Mouse (Mus musculus) heart, embryonic 14.5 days (tissue): ENCODE results near the gene Plce1. TPM values are rescaled to one million over a fixed set of nuclear protein-coding genes. Genes with fewer than 3 reads are reported as not detected.

Experiments used
- ATAC-seq: fragments of 200-750 bp; cut with Nextera tagmentation; 2 replicates; pipeline ENCODE4 v1.8.0; 2017; ENCODE audit warnings: low read depth, moderate TSS enrichment; ENCODE audit not compliant: insufficient number of reproducible peaks, insufficient read depth, low FRiP score
- H3K27ac ChIP-seq, 2 experiments: fragments of 200-500 bp in 1 of 2; fragments of 300-500 bp in 1 of 2; sonication (generic) in 1 of 2; replicated peaks in 1 of 2; 2 replicates each; pipeline ENCODE4 v1.5.1; 2012 to 2014; ENCODE audit warnings: low read depth in 2 of 2, low read length in 2 of 2, control low read depth in 1 of 2, mild to moderate bottlenecking in 1 of 2, mixed read lengths in 1 of 2; ENCODE audit not compliant: control insufficient read depth in 1 of 2, insufficient read depth in 1 of 2
- H3K27me3 ChIP-seq: fragments of 300-500 bp; sonication (generic); 2 replicates; pipeline ENCODE4 v1.6.1; 2014; ENCODE audit warnings: mild to moderate bottlenecking, low read length, control low read depth; ENCODE audit not compliant: control insufficient read depth, insufficient read depth
- H3K36me3 ChIP-seq: fragments of 300-500 bp; sonication (generic); 2 replicates; pipeline ENCODE4 v1.6.1; 2014; ENCODE audit warnings: mild to moderate bottlenecking, control low read depth, low read length, mixed read lengths; ENCODE audit not compliant: control insufficient read depth, insufficient read depth
- H3K4me1 ChIP-seq, 2 experiments: fragments of 200-500 bp in 1 of 2; fragments of 300-500 bp in 1 of 2; sonication (generic) in 1 of 2; 2 replicates each; pipeline ENCODE4 v1.6.1; 2012 to 2014; ENCODE audit warnings: low read length in 2 of 2, control low read depth in 1 of 2, mixed read lengths in 1 of 2; ENCODE audit not compliant: control insufficient read depth in 2 of 2, insufficient read depth in 2 of 2
- H3K4me2 ChIP-seq: fragments of 300-500 bp; sonication (generic); 2 replicates; pipeline ENCODE4 v1.6.1; 2014; ENCODE audit warnings: mild to moderate bottlenecking, low read length
- H3K4me3 ChIP-seq, 2 experiments: fragments of 200-500 bp in 1 of 2; fragments of 300-500 bp in 1 of 2; sonication (generic) in 1 of 2; 2 replicates each; pipeline ENCODE4 v1.5.1; 2012 to 2014; ENCODE audit warnings: low read length in 2 of 2, mild to moderate bottlenecking in 2 of 2, control low read depth in 1 of 2, low read depth in 1 of 2, moderate library complexity in 1 of 2; ENCODE audit not compliant: control insufficient read depth in 1 of 2, insufficient read depth in 1 of 2
- H3K9ac ChIP-seq: fragments of 300-500 bp; sonication (generic); 2 replicates; pipeline ENCODE4 v1.6.1; 2014; ENCODE audit warnings: mild to moderate bottlenecking, low read length
- H3K9me3 ChIP-seq: fragments of 300-500 bp; sonication (generic); 2 replicates; pipeline ENCODE4 v1.6.1; 2016; ENCODE audit warnings: low read length, control low read depth; ENCODE audit not compliant: control insufficient read depth
- WGBS: fragments of 180-500 bp; shearing (Covaris S2); extraction: QIAGEN DNeasy Blood & Tissue Kit; methylation state at CpG from one replicate; pipeline ENCODE4 v1.1.7; 2014; 5-methylcytosine and 5-hydroxymethylcytosine counted together
- polyA plus RNA-seq: library from polyadenylated mRNA; unstranded; fragments of >200 nt; fragmentation: Nextera tagmentation; extraction: Ambion mirVana; gene quantifications from 2 replicates; pipeline ENCODE4 v1.2.1, GENCODE M21; 2014

Plce1 gene
- polyA plus RNA-seq, 1 experiment from 2014 or later: 7.8 TPM

- Histone ChIP-seq H3K4me3 (no peak overlapping the region), H3K36me3 (no peaks in the 10 kb centered on the region), H3K9me3 (no peaks in the 10 kb centered on the region), H3K27me3 (no peaks in the 10 kb centered on the region), H3K4me2 (no peak overlapping the region), H3K9ac (no peak overlapping the region), H3K27ac (0 out of 4 replicates have a peak overlapping the region, but pooled peaks of 1 of the 2 experiments have one; percentile 1), H3K4me1 (peaks cover 9 to 13% of the 10 kb centered on the region in 2 experiments; a peak in 3 of 4 replicates)
- ATAC-seq: peak; percentile 67; the same call in 1 of the 2 replicates
- WGBS: 8% methylated on average over 3 of the region's 3 CpGs
These were observed 23.7 kb downstream of the Plce1 start for GRCm38 (mm10) chr19:38504597-38504996.

- Histone ChIP-seq H3K36me3 (no peaks in the 10 kb centered on the region), H3K27me3 (no peaks in the 10 kb centered on the region), H3K4me3 (no peak overlapping the region), H3K4me2 (no peak overlapping the region), H3K4me1 (peaks cover 9 to 13% of the 10 kb centered on the region in 2 experiments; a peak in 3 of 4 replicates), H3K9ac (no peak overlapping the region), H3K9me3 (no peaks in the 10 kb centered on the region), H3K27ac (0 out of 4 replicates have a peak overlapping the region, but pooled peaks of 1 of the 2 experiments have one; percentile 0)
- no peak for ATAC-seq
- 82% methylated on average over 7 of the region's 7 CpGs for WGBS
These were observed 25.2 kb downstream of the Plce1 start for GRCm38 (mm10) chr19:38506131-38506530.

- Histone ChIP-seq H3K4me3 (no peak overlapping the region), H3K36me3 (no peaks in the 10 kb centered on the region), H3K4me2 (no peak overlapping the region), H3K27me3 (no peaks in the 10 kb centered on the region), H3K9ac (no peak overlapping the region), H3K4me1 (peaks cover 9 to 13% of the 10 kb centered on the region in 2 experiments; a peak in 3 of 4 replicates), H3K27ac (peak overlapping the region in 1 of 2 experiments; percentile 19; a peak in 2 of 4 replicates), H3K9me3 (no peaks in the 10 kb centered on the region)
- no peak for ATAC-seq
- 70% methylated on average over 12 of the region's 12 CpGs for WGBS
These were observed 26.5 kb downstream of the Plce1 start for GRCm38 (mm10) chr19:38507251-38507965.

- H3K4me3 ChIP-seq: no peak overlapping the region
- H3K36me3 ChIP-seq: no peaks in the 10 kb centered on the region
- H3K4me1 ChIP-seq: peaks cover 9 to 13% of the 10 kb centered on the region in 2 experiments; a peak in 3 of 4 replicates
- H3K9ac ChIP-seq: no peak overlapping the region
- H3K27ac ChIP-seq: no peak overlapping the region; a peak in 1 of 4 replicates
- H3K4me2 ChIP-seq: no peak overlapping the region
- no peaks in the 10 kb centered on the region for H3K9me3 ChIP-seq
- H3K27me3 ChIP-seq: no peaks in the 10 kb centered on the region
- WGBS: 75% methylated on average over 9 of the region's 9 CpGs
- ATAC-seq: no peak
These were observed 27.2 kb downstream of the Plce1 start for GRCm38 (mm10) chr19:38507966-38508625.

- Histone ChIP-seq H3K4me1 (peaks cover 3 to 13% of the 10 kb centered on the region in 2 experiments; a peak in 2 of 4 replicates), H3K36me3 (no peaks in the 10 kb centered on the region), H3K27me3 (no peaks in the 10 kb centered on the region), H3K9me3 (no peaks in the 10 kb centered on the region), H3K4me3 (no peak overlapping the region), H3K27ac (no peak overlapping the region), H3K4me2 (no peak overlapping the region), H3K9ac (no peak overlapping the region)
- ATAC-seq: no peak
- 89% methylated on average over 4 of the region's 5 CpGs for WGBS
These were observed 33.7 kb downstream of the Plce1 start for GRCm38 (mm10) chr19:38514417-38515184.

GRCm38 (mm10) chr19:38526855-38527254 lies 45.9 kb downstream of the Plce1 start:
- Histone ChIP-seq H3K36me3 (peaks cover 17% of the 10 kb centered on the region), H3K27ac (no peak overlapping the region), H3K4me1 (0 out of 4 replicates have a peak, but pooled peaks cover 0 to 4% of the 10 kb centered on the region in 2 experiments), H3K9ac (no peak overlapping the region), H3K9me3 (no peaks in the 10 kb centered on the region), H3K4me2 (no peak overlapping the region), H3K27me3 (no peaks in the 10 kb centered on the region), H3K4me3 (no peak overlapping the region)
- WGBS: 35% methylated on average over 3 of the region's 3 CpGs
- ATAC-seq: no peak

- 56% methylated on average over 3 of the region's 3 CpGs for WGBS
- Histone ChIP-seq H3K9ac (no peak overlapping the region), H3K4me2 (no peak overlapping the region), H3K27ac (no peak overlapping the region), H3K36me3 (peaks cover 17% of the 10 kb centered on the region), H3K4me1 (0 out of 4 replicates have a peak, but pooled peaks cover 0 to 4% of the 10 kb centered on the region in 2 experiments), H3K9me3 (no peaks in the 10 kb centered on the region), H3K4me3 (no peak overlapping the region), H3K27me3 (no peaks in the 10 kb centered on the region)
- ATAC-seq: no peak
These were observed 46.6 kb downstream of the Plce1 start for GRCm38 (mm10) chr19:38527475-38527874.
